Mouse (Mus musculus): ENCODE measurements around the gene Pramef25.
"Not testable (repeated sequence)": the region's sequence is repeated elsewhere in the genome, so short reads cannot be mapped to it uniquely, and the experiment has no call there.

Gene Pramef25

DNA sequence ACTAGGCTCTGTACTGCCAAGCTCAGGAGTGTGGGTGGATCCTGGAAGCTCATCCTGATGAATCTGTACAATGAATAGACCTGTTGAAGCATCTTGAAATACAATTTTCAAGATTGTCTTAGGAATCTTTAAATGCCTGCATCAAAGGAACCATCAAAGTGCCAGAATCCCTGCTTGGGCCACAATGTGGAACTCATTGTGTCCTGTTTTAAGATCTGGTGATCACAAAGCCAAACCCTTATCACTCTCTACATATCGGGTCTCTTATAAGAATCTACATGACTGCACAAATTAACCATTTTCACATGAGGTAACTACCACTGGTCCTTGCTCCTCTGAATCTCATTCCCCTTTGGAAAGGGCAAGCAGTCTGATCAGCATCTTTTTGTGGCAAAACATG lies at the start of gene Pramef25:
Gene Pramef25 (minus strand): TSS at position 101 of the 400 bp plus-strand sequence.
- not testable (repeated sequence) for DNase-seq

- DNase-seq, result not testable (repeated sequence)
Measured at GRCm38 (mm10) chr4:143994269-143994668, 43.5 kb upstream of the Pramef25 start, which contains the start of gene Pramef17. TSS of gene Pramef17 (minus strand) at chr4:143994369.

GRCm38 (mm10) chr4:143988126-143988525 lies 37.3 kb upstream of the Pramef25 start:
- not testable (repeated sequence) for DNase-seq

GRCm38 (mm10) chr4:143987475-143987941 lies 36.7 kb upstream of the Pramef25 start:
- not testable (repeated sequence) for DNase-seq

- DNase-seq, result not testable (repeated sequence)
Measured at GRCm38 (mm10) chr4:143985733-143986132, 34.9 kb upstream of the Pramef25 start.

GRCm38 (mm10) chr4:143985165-143985564 lies 34.3 kb upstream of the Pramef25 start:
- DNase-seq, result not testable (repeated sequence)

DNA sequence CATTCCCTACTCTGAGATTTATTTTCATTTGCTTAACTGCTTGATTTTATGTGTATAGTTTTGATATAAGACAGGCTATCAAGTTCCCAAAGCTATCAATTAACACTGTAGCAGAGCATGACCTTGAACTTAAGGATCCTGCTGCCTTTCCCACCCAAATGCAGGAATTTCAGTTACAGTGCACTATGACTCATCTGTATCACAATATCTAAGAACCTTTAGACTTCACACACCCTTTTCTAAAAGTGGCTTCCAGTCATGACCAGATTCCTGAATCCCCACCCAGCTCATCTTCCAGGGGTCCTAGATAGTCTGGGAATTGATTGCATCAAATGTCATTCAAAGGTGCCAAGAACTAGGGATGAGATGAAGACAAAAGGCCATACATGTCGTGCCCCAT lies 32.6 kb upstream of the Pramef25 start:
- DNase-seq, result not testable (repeated sequence)

- not testable (repeated sequence) for DNase-seq
Measured at GRCm38 (mm10) chr4:143966850-143967249, 16.0 kb upstream of the Pramef25 start, which contains the start of gene Gm13101. TSS of gene Gm13101 (minus strand) at chr4:143966950.

DNA sequence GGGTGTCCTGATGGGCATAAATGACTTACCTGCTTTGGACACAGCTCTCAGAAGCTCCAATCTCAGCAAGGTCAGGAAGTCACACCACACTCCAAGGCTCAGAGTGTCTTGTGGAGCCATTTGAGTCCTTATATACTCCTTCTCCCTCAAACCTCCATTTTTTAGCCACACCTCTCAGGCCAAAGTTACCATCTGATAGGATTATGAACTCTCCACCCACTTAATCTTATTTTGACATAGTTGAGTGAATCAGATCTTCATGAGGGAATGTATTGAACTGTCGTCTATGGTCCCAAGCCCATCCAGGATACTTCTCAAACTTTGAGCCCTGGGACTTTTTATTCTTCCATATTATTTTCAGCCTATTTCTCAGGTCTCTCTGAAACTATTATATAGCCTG lies 50.5 kb downstream of the Pramef25 start, which contains the start of gene Pramef6:
Gene Pramef6 (minus strand): TSS at position 101 of the 400 bp plus-strand sequence.
- DNase-seq, result not testable (repeated sequence)
